7 mouse cellular contexts compared by ENCODE assay signal in the genomic region with DNA sequence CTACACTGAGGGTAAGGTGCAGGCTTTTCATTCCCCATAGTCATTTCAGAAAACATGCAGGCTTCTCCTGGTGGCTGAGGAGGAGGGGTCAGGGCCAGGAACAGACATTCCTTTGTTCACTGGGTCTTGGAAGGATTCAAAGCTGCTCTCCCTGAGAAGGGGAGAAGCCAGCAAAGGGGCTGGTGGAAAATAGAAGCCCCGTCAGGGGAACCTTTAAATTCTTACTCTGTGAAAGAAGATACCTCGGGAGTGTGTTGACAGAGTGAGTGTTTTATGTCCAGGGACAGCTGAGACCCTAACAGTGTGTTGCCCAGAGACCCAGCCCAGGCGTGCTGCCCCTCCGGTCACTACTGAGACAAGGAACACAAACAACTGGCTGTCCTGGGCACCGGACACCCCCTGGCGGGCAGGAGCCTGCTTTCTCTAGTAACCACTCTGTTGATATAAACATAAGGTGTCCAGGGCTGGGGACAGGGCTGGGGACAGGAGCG. TPM values are rescaled to one million over a fixed set of nuclear protein-coding genes. Genes with fewer than 3 reads are reported as not detected.
A peak's percentile ranks its signal among the peaks of the same experiment; 100 is the strongest.
DNase-seq lines count a peak whose midpoint lies in the region; ATAC-seq lines count a peak whose summit lies in the region.

No protein-coding gene starts in this region.

- H3K4me3 ChIP-seq in midbrain, embryonic 13.5 days (replicated peaks), result no peak overlapping the region

- H3K9me3 ChIP-seq in midbrain, embryonic 13.5 days, result no peaks in the 10 kb centered on the region

- peaks cover 11% of the 10 kb centered on the region; the same call in 1 of the 2 replicates for H3K4me1 ChIP-seq in midbrain, embryonic 13.5 days (replicated peaks)

- no peaks in the 10 kb centered on the region for H3K27me3 ChIP-seq in midbrain, embryonic 13.5 days

- H3K27ac ChIP-seq in midbrain, embryonic 13.5 days, result peak overlapping the region; percentile 56; the same call in 1 of the 2 replicates

- no peak overlapping the region for H3K9ac ChIP-seq in midbrain, embryonic 13.5 days (replicated peaks)

- no peak overlapping the region for H3K4me2 ChIP-seq in midbrain, embryonic 13.5 days (replicated peaks)

- intact Hi-C loops in heart, postnatal 14 days (cut with DNase I), result no loop called here

- 43% methylated on average over 7 of the region's 7 CpGs for WGBS in midbrain, embryonic 13.5 days

- H3K36me3 ChIP-seq in midbrain, embryonic 13.5 days, result no peaks in the 10 kb centered on the region

- peak; percentile 61 for DNase-seq in embryo, embryonic 11 days
- DNase-seq in fibroblast of lung, adult 2 months (ENCODE audit: low read depth), result peak; percentile 35
- peak; percentile 46 to 62 for DNase-seq in heart, postnatal 14 days
- DNase-seq in right cerebral cortex, postnatal 4 days, result no peak
- DNase-seq in ovary, adult 18-20 months (ENCODE audit: low spot score), result no peak
- DNase-seq in layer of hippocampus, adult 9-11 months, result no peak

- peak; percentile 41; the same call in 1 of the 2 replicates for ATAC-seq in midbrain, embryonic 13.5 days

RNA-seq across cellular contexts. Expression of gene Apobec2, which starts 4.7 kb away (rescaled TPM):
- 100 to 1,000 TPM; 243 TPM for total RNA-seq in heart, postnatal 14 days (2021)
- polyA plus RNA-seq in midbrain, embryonic 13.5 days (2015; fragmentation: Nextera tagmentation; extraction: Ambion mirVana), result 0.46 and 0.58 TPM in 2 replicates

RNA-seq across cellular contexts. Expression of gene Tspo2, which starts 13.9 kb away (rescaled TPM):
- 1 to 10 TPM in 1 of 2 experiments, under 1 TPM in 1; 0.96 to 1.8 TPM for total RNA-seq in heart, postnatal 14 days (2021)
- polyA plus RNA-seq in midbrain, embryonic 13.5 days (2015; fragmentation: Nextera tagmentation; extraction: Ambion mirVana), result 3.2 and 3.5 TPM in 2 replicates

RNA-seq across cellular contexts. Expression of gene Unc5cl, which starts 17.2 kb away (rescaled TPM):
- under 1 TPM; 0.17 to 0.83 TPM for total RNA-seq in heart, postnatal 14 days (2021)
- 0.23 TPM in 2 replicates for polyA plus RNA-seq in midbrain, embryonic 13.5 days (2015; fragmentation: Nextera tagmentation; extraction: Ambion mirVana)

RNA-seq across cellular contexts. Expression of gene Oard1, which starts 27.7 kb away (rescaled TPM):
- total RNA-seq in heart, postnatal 14 days (2021), result 10 to 100 TPM; 10.7 to 12.9 TPM
- polyA plus RNA-seq in midbrain, embryonic 13.5 days (2015; fragmentation: Nextera tagmentation; extraction: Ambion mirVana), result 65.6 and 67.0 TPM in 2 replicates

RNA-seq across cellular contexts. Expression of gene Nfya, which starts 27.8 kb away (rescaled TPM):
- total RNA-seq in heart, postnatal 14 days (2021), result 10 to 100 TPM; 24.3 to 26.5 TPM
- polyA plus RNA-seq in midbrain, embryonic 13.5 days (2015; fragmentation: Nextera tagmentation; extraction: Ambion mirVana), result 14.2 and 15.9 TPM in 2 replicates

Comparison
In these comparisons a context has a peak if more than half of its experiments do, and no peak if none do; other contexts are left out.
1. DNase-seq: peak in embryo, embryonic 11 days (single experiment), fibroblast of lung, adult 2 months (single experiment) and heart, postnatal 14 days (2 of 2); none in right cerebral cortex, postnatal 4 days (single experiment), ovary, adult 18-20 months (single experiment) and layer of hippocampus, adult 9-11 months (single experiment).